Comparison of ENCODE assay signal across 8 mouse cellular contexts in genomic region chr11:45955127-45955627, GRCm38 (mm10). TPM values are rescaled to one million over a fixed set of nuclear protein-coding genes. Genes with fewer than 3 reads are reported as not detected.
DNase-seq lines count a peak whose midpoint lies in the region; ATAC-seq and TF ChIP-seq lines count a peak whose summit lies in the region.

Gene Thg1l, minus strand, starts transcription at chr11:45955494.

- H3K4me2 ChIP-seq in kidney, embryonic 15.5 days, result peak within 1 kb of the TSS; percentile 72

- peaks cover 26% of the 10 kb centered on the region; the same call in 1 of the 2 replicates for H3K36me3 ChIP-seq in heart, embryonic 10.5 days
- peaks cover 24% of the 10 kb centered on the region for H3K36me3 ChIP-seq in kidney, embryonic 15.5 days

- H3K4me1 ChIP-seq in bone marrow macrophage, adult 2 months (ENCODE audit: control insufficient read depth, insufficient read depth, low read length), result peaks cover 16% of the 10 kb centered on the region
- no peaks in the 10 kb centered on the region for H3K4me1 ChIP-seq in embryonic fibroblast, embryonic 13.5 days (ENCODE audit: control insufficient read depth, insufficient read depth, low read length)
- H3K4me1 ChIP-seq in heart, embryonic 10.5 days, result 0 out of 2 replicates have a peak, but pooled peaks cover 8% of the 10 kb centered on the region
- peaks cover 9% of the 10 kb centered on the region for H3K4me1 ChIP-seq in kidney, embryonic 15.5 days

- no peak for TF ChIP-seq POLR2A in bone marrow macrophage, adult 2 months (IDR thresholded peaks at IDR 0.05; ENCODE audit: borderline replicate concordance, low read depth, low read length)
- TF ChIP-seq POLR2A in embryonic fibroblast, embryonic 13.5 days (IDR thresholded peaks at IDR 0.05; ENCODE audit: low read depth, low read length), result peak; percentile 68

- H3K27me3 ChIP-seq in heart, embryonic 10.5 days (ENCODE audit: insufficient read depth, poor library complexity, severe bottlenecking), result no peaks in the 10 kb centered on the region
- H3K27me3 ChIP-seq in kidney, embryonic 15.5 days, result no peaks in the 10 kb centered on the region

- H3K4me3 ChIP-seq in bone marrow macrophage, adult 2 months (ENCODE audit: insufficient read depth, low read length), result peak within 1 kb of the TSS; percentile 97
- peak within 1 kb of the TSS; percentile 44 for H3K4me3 ChIP-seq in embryonic fibroblast, embryonic 13.5 days (ENCODE audit: insufficient read depth, low read length)
- H3K4me3 ChIP-seq in heart, embryonic 10.5 days, result peak within 1 kb of the TSS; percentile 68
- H3K4me3 ChIP-seq in kidney, embryonic 15.5 days (replicated peaks), result peak within 1 kb of the TSS; percentile 89

- TF ChIP-seq CTCF in bone marrow macrophage, adult 2 months (IDR thresholded peaks at IDR 0.05; ENCODE audit: low read depth, low read length), result no peak
- no peak for TF ChIP-seq CTCF in embryonic fibroblast, embryonic 13.5 days (IDR thresholded peaks at IDR 0.05; ENCODE audit: borderline replicate concordance, insufficient read depth, low read length)

- peak within 1 kb of the TSS; percentile 86 for H3K27ac ChIP-seq in bone marrow macrophage, adult 2 months (ENCODE audit: insufficient read depth, low read depth, low read length)
- peak within 1 kb of the TSS; percentile 55 for H3K27ac ChIP-seq in embryonic fibroblast, embryonic 13.5 days (ENCODE audit: insufficient read depth, low read length)
- H3K27ac ChIP-seq in heart, embryonic 10.5 days, result peak within 1 kb of the TSS; percentile 80
- H3K27ac ChIP-seq in kidney, embryonic 15.5 days, result peak within 1 kb of the TSS; percentile 85

- DNase-seq in A20 (ENCODE audit: low read depth, low spot score), result peak; percentile 99
- DNase-seq in heart, embryonic 10.5 days (ENCODE audit: low spot score), result peak; percentile 97
- DNase-seq in liver, result peak; percentile 89
- DNase-seq in spleen, postnatal 4 days (ENCODE audit: low spot score in 2 of 2), result peak; percentile 87 to 92

- ATAC-seq in kidney, embryonic 15.5 days (replicated peaks; ENCODE audit: low FRiP score), result peak; percentile 99
- ATAC-seq in monocyte, adult 5-6 weeks (replicated peaks; ENCODE audit: insufficient number of reproducible peaks, low FRiP score, low TSS enrichment, poor library complexity, severe bottlenecking), result peak; percentile 96

- no peaks in the 10 kb centered on the region for H3K9me3 ChIP-seq in heart, embryonic 10.5 days
- no peaks in the 10 kb centered on the region for H3K9me3 ChIP-seq in kidney, embryonic 15.5 days (replicated peaks)

- H3K9ac ChIP-seq in kidney, embryonic 15.5 days, result peak within 1 kb of the TSS; percentile 55

- under 1% methylated on average over 32 of the region's 32 CpGs for WGBS in heart, embryonic 10.5 days
- under 1% methylated on average over 32 of the region's 32 CpGs for WGBS in kidney, embryonic 15.5 days

RNA-seq across cellular contexts. Expression of gene Thg1l, which starts in this region (rescaled TPM):
- polyA plus RNA-seq in bone marrow macrophage, adult 2 months (2012; ENCODE audit: insufficient read depth, insufficient read length, missing spikeins), result 6.2 and 8.6 TPM in 2 replicates
- 16.9 and 18.0 TPM in 2 replicates for polyA plus RNA-seq in embryonic fibroblast, embryonic 13.5 days (2011; ENCODE audit: insufficient read length, low read depth, missing spikeins)
- 9.0 and 9.9 TPM in 2 replicates for polyA plus RNA-seq in heart, embryonic 10.5 days (2016; fragmentation: Nextera tagmentation; extraction: Ambion mirVana)
- 14.9 and 16.4 TPM in 2 replicates for polyA plus RNA-seq in kidney, embryonic 15.5 days (2015; fragmentation: Nextera tagmentation; extraction: Ambion mirVana)
- total RNA-seq in monocyte, adult 5-6 weeks (2017), result 3.8 to 9.2 TPM (median 6.2 TPM) in 3 replicates

Comparison
In these comparisons a context has a peak if more than half of its experiments do, and no peak if none do; other contexts are left out.
1. Peak in every context shown above with its lines: DNase-seq, ATAC-seq, H3K4me3 ChIP-seq and H3K27ac ChIP-seq.
2. H3K4me3 ChIP-seq: peak in every context shown above with its lines; median percentile 97 in bone marrow macrophage, adult 2 months; 89 in kidney, embryonic 15.5 days; 68 in heart, embryonic 10.5 days; 44 in embryonic fibroblast, embryonic 13.5 days.